Mouse (Mus musculus) erythroblast, embryonic 14.5 days (primary cell): ENCODE data around the gene Spns3. TPM values are rescaled to one million over a fixed set of nuclear protein-coding genes. Genes with fewer than 3 reads are reported as not detected.

Experiments used
- H3K27me3 ChIP-seq: 2 replicates; pipeline ENCODE4 v1.6.1; 2012; ENCODE audit warnings: inconsistent platforms; ENCODE audit not compliant: control insufficient read depth
- H3K36me3 ChIP-seq: 2 replicates; pipeline ENCODE4 v1.6.1; 2012; ENCODE audit warnings: mild to moderate bottlenecking, inconsistent platforms; ENCODE audit not compliant: control insufficient read depth
- H3K4me1 ChIP-seq: 2 replicates; pipeline ENCODE4 v1.6.1; 2012; ENCODE audit warnings: inconsistent platforms; ENCODE audit not compliant: control insufficient read depth
- H3K4me3 ChIP-seq: replicated peaks from 2 replicates; pipeline ENCODE3; 2012; ENCODE audit warnings: moderate library complexity, mild to moderate bottlenecking, inconsistent platforms
- H3K9me3 ChIP-seq: 2 replicates; pipeline ENCODE4 v1.6.1; 2012; ENCODE audit warnings: low read length, inconsistent platforms, mixed read lengths; ENCODE audit not compliant: control insufficient read depth
- GATA1 ChIP-seq: IDR thresholded peaks from 2 replicates; pipeline ENCODE4 v1.6.1; 2012; ENCODE audit warnings: low read length, inconsistent platforms, mixed read lengths
- TAL1 ChIP-seq: IDR thresholded peaks from 3 replicates; pipeline ENCODE4 v1.6.1; 2012; ENCODE audit warnings: low read length, inconsistent platforms, mixed read lengths
- polyA plus RNA-seq: library from polyadenylated mRNA; stranded (reverse); fragments of >175 nt; gene quantifications from 2 replicates; pipeline ENCODE4 v1.2.3, GENCODE M21; 2012

Spns3 gene
- polyA plus RNA-seq, 1 experiment = 0.07 TPM

GRCm38 (mm10) chr11:72504016-72504797 is 46.1 kb downstream of the Spns3 start:
- Histone ChIP-seq H3K27me3 (no peaks in the 10 kb centered on the region; the same call in 1 of the 2 replicates), H3K4me1 (no peaks in the 10 kb centered on the region), H3K36me3 (no peaks in the 10 kb centered on the region), H3K4me3 (no peak overlapping the region), H3K9me3 (no peaks in the 10 kb centered on the region)
- no peak for TF ChIP-seq GATA1
- no peak for TF ChIP-seq TAL1

- H3K4me3 ChIP-seq = no peak overlapping the region
- H3K27me3 ChIP-seq = no peaks in the 10 kb centered on the region; the same call in 1 of the 2 replicates
- no peaks in the 10 kb centered on the region for H3K36me3 ChIP-seq
- TF ChIP-seq GATA1 (no peak), TAL1 (no peak)
- no peaks in the 10 kb centered on the region for H3K9me3 ChIP-seq
- no peaks in the 10 kb centered on the region for H3K4me1 ChIP-seq
These were observed 46.8 kb downstream of the Spns3 start for GRCm38 (mm10) chr11:72503501-72503921.

GRCm38 (mm10) chr11:72502236-72502635 is 48.1 kb downstream of the Spns3 start:
- no peak for TF ChIP-seq GATA1
- TF ChIP-seq TAL1 = no peak

GRCm38 (mm10) chr11:72501426-72502002 is 48.8 kb downstream of the Spns3 start:
- Histone ChIP-seq H3K4me1 (no peaks in the 10 kb centered on the region), H3K9me3 (no peaks in the 10 kb centered on the region), H3K27me3 (no peaks in the 10 kb centered on the region; the same call in 1 of the 2 replicates), H3K4me3 (no peak overlapping the region), H3K36me3 (no peaks in the 10 kb centered on the region)
- TF ChIP-seq TAL1 = no peak
- no peak for TF ChIP-seq GATA1

More at GRCm38 (mm10) chr11:72502236-72502635, 48.1 kb downstream of the Spns3 start:
- H3K27me3 ChIP-seq = no peaks in the 10 kb centered on the region; the same call in 1 of the 2 replicates
- no peaks in the 10 kb centered on the region for H3K4me1 ChIP-seq
- no peaks in the 10 kb centered on the region for H3K36me3 ChIP-seq
- no peaks in the 10 kb centered on the region for H3K9me3 ChIP-seq
- H3K4me3 ChIP-seq = no peak overlapping the region

GRCm38 (mm10) chr11:72500139-72500538 is 50.2 kb downstream of the Spns3 start:
- Histone ChIP-seq H3K36me3 (no peaks in the 10 kb centered on the region), H3K27me3 (no peaks in the 10 kb centered on the region; the same call in 1 of the 2 replicates), H3K9me3 (no peaks in the 10 kb centered on the region), H3K4me1 (no peaks in the 10 kb centered on the region), H3K4me3 (no peak overlapping the region)
- TF ChIP-seq TAL1 = no peak
- no peak for TF ChIP-seq GATA1

- Histone ChIP-seq H3K27me3 (no peaks in the 10 kb centered on the region; the same call in 1 of the 2 replicates), H3K36me3 (no peaks in the 10 kb centered on the region), H3K4me1 (no peaks in the 10 kb centered on the region), H3K4me3 (no peak overlapping the region), H3K9me3 (no peaks in the 10 kb centered on the region)
- TF ChIP-seq TAL1 = no peak
- no peak for TF ChIP-seq GATA1
These were observed 52.9 kb downstream of the Spns3 start for GRCm38 (mm10) chr11:72497367-72497766.

- no peaks in the 10 kb centered on the region; the same call in 1 of the 2 replicates for H3K27me3 ChIP-seq
- H3K36me3 ChIP-seq = no peaks in the 10 kb centered on the region
- H3K4me3 ChIP-seq = no peak overlapping the region
- TF ChIP-seq GATA1 (no peak), TAL1 (no peak)
- H3K9me3 ChIP-seq = no peaks in the 10 kb centered on the region
- no peaks in the 10 kb centered on the region for H3K4me1 ChIP-seq
These were observed 53.5 kb downstream of the Spns3 start for GRCm38 (mm10) chr11:72496775-72497174.

GRCm38 (mm10) chr11:72496066-72496465 is 54.2 kb downstream of the Spns3 start:
- H3K9me3 ChIP-seq = no peaks in the 10 kb centered on the region
- no peak for TF ChIP-seq GATA1
- no peak for TF ChIP-seq TAL1
- H3K36me3 ChIP-seq = no peaks in the 10 kb centered on the region
- H3K4me1 ChIP-seq = no peaks in the 10 kb centered on the region
- no peak overlapping the region for H3K4me3 ChIP-seq
- peaks cover 1% of the 10 kb centered on the region for H3K27me3 ChIP-seq
